In the genomic region with DNA sequence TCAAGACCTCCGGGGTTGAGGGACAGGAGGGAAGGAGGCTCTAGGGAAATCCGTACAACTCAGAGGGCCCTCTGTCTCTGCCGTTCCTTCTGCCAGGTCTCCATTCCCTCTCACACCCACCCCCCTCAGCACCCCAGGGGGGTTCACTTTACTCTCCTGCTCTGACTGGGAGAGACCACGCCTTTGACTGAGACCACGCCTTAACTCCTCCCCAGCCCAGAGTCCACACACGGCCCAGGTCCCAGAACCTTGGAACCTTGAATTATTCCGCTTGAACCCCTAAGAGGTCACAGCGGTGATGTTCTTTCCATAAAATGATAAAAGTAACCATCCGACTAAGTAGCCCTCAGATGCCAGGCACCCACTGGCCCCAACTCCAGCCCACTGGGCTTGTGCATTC, we compare ENCODE assay signal across 11 mouse cellular contexts. TPM values are rescaled to one million over a fixed set of nuclear protein-coding genes. Genes with fewer than 3 reads are reported as not detected.
DNase-seq lines count a peak whose midpoint lies in the region; ATAC-seq and TF ChIP-seq lines count a peak whose summit lies in the region.
"Had no signal": no experiment of that assay in that cellular context is flagged by ENCODE, and none has a peak within 500 bp of the region (broad histone marks: within the 10 kb centered on the region; RNA-seq: fewer than 3 reads in every experiment).

No protein-coding gene starts in this region.

- TF ChIP-seq CTCF in kidney, adult 2 months (conservative IDR thresholded peaks at IDR 0.05; ENCODE audit: insufficient read depth, insufficient read length, low read depth, low read length): no peak

- ATAC-seq in liver, embryonic 11.5 days (replicated peaks; ENCODE audit: low FRiP score): no peak
- no peak for ATAC-seq in granulocyte monocyte progenitor cell, adult 5-6 weeks (replicated peaks; ENCODE audit: poor library complexity, severe bottlenecking)
- ATAC-seq: midbrain, embryonic 15.5 days had no signal

- no peaks in the 10 kb centered on the region for H3K36me3 ChIP-seq in kidney, adult 2 months (ENCODE audit: control insufficient read depth, insufficient read depth, low read length)
- no peaks in the 10 kb centered on the region for H3K36me3 ChIP-seq in liver, embryonic 11.5 days (ENCODE audit: control insufficient read depth, insufficient read depth, low read length)
- H3K36me3 ChIP-seq: midbrain, embryonic 15.5 days had no signal

- peak overlapping the region; percentile 25; the same call in 1 of the 2 replicates for H3K27ac ChIP-seq in kidney, adult 2 months (ENCODE audit: insufficient read depth, low read depth, low read length)
- H3K27ac ChIP-seq in liver, embryonic 11.5 days (ENCODE audit: low read depth, low read length): no peak overlapping the region
- H3K27ac ChIP-seq: midbrain, embryonic 15.5 days had no signal

- H3K27me3 ChIP-seq in kidney, adult 2 months (replicated peaks; ENCODE audit: control insufficient read depth, insufficient read depth, low read length): no peaks in the 10 kb centered on the region
- peaks cover 14% of the 10 kb centered on the region for H3K27me3 ChIP-seq in liver, embryonic 11.5 days (replicated peaks; ENCODE audit: control insufficient read depth, insufficient read depth, low read length)
- H3K27me3 ChIP-seq: midbrain, embryonic 15.5 days had no signal

- no peaks in the 10 kb centered on the region for H3K4me1 ChIP-seq in kidney, adult 2 months (ENCODE audit: control insufficient read depth, insufficient read depth, low read length)
- H3K4me1 ChIP-seq in liver, embryonic 11.5 days (replicated peaks; ENCODE audit: control insufficient read depth, insufficient read depth, low read length): peaks cover 37% of the 10 kb centered on the region

- DNase-seq in heart, adult 11 months: peak; percentile 93
- DNase-seq in heart, postnatal 10 days: no peak
- DNase-seq in R1 (ENCODE audit: low read depth, low spot score): peak; percentile 50
- DNase-seq in kidney, adult 2 months: peak; percentile 64
- no peak for DNase-seq in liver, embryonic 11.5 days (ENCODE audit: low spot score)
- DNase-seq in adipocyte (ENCODE audit: low spot score): no peak
- DNase-seq in urinary bladder, postnatal 36 days (ENCODE audit: low spot score in 2 of 2): no peak
- DNase-seq: adrenal gland, postnatal 10 days had no signal

- 29% methylated on average over 9 of the region's 9 CpGs for WGBS in kidney, adult 2 months
- 16% methylated on average over 9 of the region's 9 CpGs for WGBS in liver, embryonic 11.5 days

- H3K9me3 ChIP-seq in liver, embryonic 11.5 days (ENCODE audit: control insufficient read depth, low read length): no peaks in the 10 kb centered on the region
- H3K9me3 ChIP-seq: midbrain, embryonic 15.5 days had no signal

- H3K4me2 ChIP-seq in liver, embryonic 11.5 days: peak overlapping the region; percentile 52
- H3K4me2 ChIP-seq: midbrain, embryonic 15.5 days had no signal

- TF ChIP-seq POLR2A in kidney, adult 2 months (IDR thresholded peaks at IDR 0.05; ENCODE audit: low read depth, low read length): no peak

- intact Hi-C loops in heart, postnatal 10 days (cut with DNase I): loop anchor here (5.0 to 10.0 kb wide), 5 partner anchors 164 to 534 kb away; a partner anchor contains a TSS

- H3K9ac ChIP-seq in liver, embryonic 11.5 days (ENCODE audit: low read depth, low read length): no peak overlapping the region
- H3K9ac ChIP-seq: midbrain, embryonic 15.5 days had no signal

- no peak overlapping the region for H3K4me3 ChIP-seq in kidney, adult 2 months (ENCODE audit: insufficient read depth, low read depth, low read length)
- no peak overlapping the region for H3K4me3 ChIP-seq in liver, embryonic 11.5 days (ENCODE audit: low read depth, low read length)
- H3K4me3 ChIP-seq: midbrain, embryonic 15.5 days had no signal

RNA-seq across cellular contexts. Expression of a gene that starts 58.5 kb away (rescaled TPM):
- total RNA-seq in heart, postnatal 10 days (2021): 10 to 100 TPM; 46.5 to 50.4 TPM
- 42.6 and 44.8 TPM in 2 replicates for polyA plus RNA-seq in kidney, adult 2 months (2012; rRNA removed)
- 14.3 and 19.4 TPM in 2 replicates for polyA plus RNA-seq in liver, embryonic 11.5 days (2014; fragmentation: Nextera tagmentation; extraction: Ambion mirVana)
- 0.34 TPM in 1 of 2 replicates, not detected in the other for total RNA-seq in granulocyte monocyte progenitor cell, adult 5-6 weeks (2014; fragmentation: Nextera tagmentation)
- total RNA-seq in granulocyte monocyte progenitor cell, adult 5-6 weeks (2017): 1.8 TPM in 1 of 2 replicates, not detected in the other
- total RNA-seq: common myeloid progenitor, adult 5-6 weeks had no signal

Comparison
In these comparisons a context has a peak if more than half of its experiments do, and no peak if none do; other contexts are left out.
1. DNase-seq: peak in heart, adult 11 months (single experiment), R1 (single experiment) and kidney, adult 2 months (single experiment); none in heart, postnatal 10 days (0 of 2), liver, embryonic 11.5 days (single experiment), adipocyte (single experiment) and urinary bladder, postnatal 36 days (0 of 2).
2. RNA of a gene that starts 58.5 kb away (total RNA-seq): 46.5 to 50.4 TPM in heart, postnatal 10 days; 0.34 to 1.8 TPM in granulocyte monocyte progenitor cell, adult 5-6 weeks; every median in the first group is over 10 times any median in the second.